Mouse (Mus musculus): ENCODE measurements around the gene Abtb2.

GRCm38 (mm10) chr2:103650314-103650879 lies 84.3 kb downstream of the Abtb2 start:
- TF ChIP-seq MYOD1 (IDR thresholded peaks at IDR 0.05; ENCODE audit: control insufficient read depth in 1 of 3, insufficient read length in 2 of 3, low read depth in 2 of 3) (no peak), POLR2A (IDR thresholded peaks at IDR 0.05; ENCODE audit: insufficient read length, low read depth) (no peak), TCF12 (IDR thresholded peaks at IDR 0.05; ENCODE audit: insufficient read depth, poor library complexity, severe bottlenecking) (no peak), TCF3 (IDR thresholded peaks at IDR 0.05; ENCODE audit: insufficient read length, low read depth) (no peak), USF1 (IDR thresholded peaks at IDR 0.05; ENCODE audit: low read depth) (no peak), MAX (IDR thresholded peaks at IDR 0.05; ENCODE audit: low read depth) (no peak), E2F4 (IDR thresholded peaks at IDR 0.05; ENCODE audit: insufficient read depth) (no peak), POLR2AphosphoS2 (IDR thresholded peaks at IDR 0.05; ENCODE audit: insufficient read length, low read depth) (no peak), MYOG (IDR thresholded peaks at IDR 0.05; ENCODE audit: control insufficient read depth in 1 of 3, insufficient read depth in 1 of 3, insufficient read length in 2 of 3, low read depth in 2 of 3) (no peak), REST (IDR thresholded peaks at IDR 0.05; ENCODE audit: insufficient read depth, insufficient read length) (no peak), SRF (IDR thresholded peaks at IDR 0.05; ENCODE audit: control insufficient read depth, insufficient read length, low read depth) (no peak), CEBPB (IDR thresholded peaks at IDR 0.05; ENCODE audit: insufficient read depth, poor library complexity, severe bottlenecking) (no peak)
